Mouse (Mus musculus) gastrocnemius, postnatal 4 days (tissue): Measurements from ENCODE around the gene Mpdz. TPM values are rescaled to one million over a fixed set of nuclear protein-coding genes. Genes with fewer than 3 reads are reported as not detected.

Experiments
- DNase-seq, 2 experiments: peaks; one replicate each; pipeline ENCODE4 v3.0.0; 2021 to 2022; ENCODE audit warnings: low spot score in 2 of 2, mixed read lengths in 2 of 2
- long read RNA-seq, 2 experiments: library from polyadenylated mRNA; stranded (forward); transcript quantifications; one replicate each; pipeline ENCODE4 v2.0.0; 2021
- total RNA-seq, 2 experiments: library from RNA; stranded (reverse); gene quantifications; 2 replicates each; pipeline ENCODE4 v1.2.3; 2021

Gene Mpdz
- 10 to 100 TPM; 89.9 to 92.6 TPM for total RNA-seq
- long read RNA-seq, experiment 1, full-length matches to known transcripts = 1 of 31 reads
- long read RNA-seq, experiment 1, partial matches to known transcripts = 13 of 31 reads
- long read RNA-seq, experiment 1, other reads (novel, unspliced or antisense) = 17 of 31 reads
- long read RNA-seq, experiment 2, full-length matches to known transcripts = 7 of 45 reads
- long read RNA-seq, experiment 2, partial matches to known transcripts = 11 of 45 reads
- long read RNA-seq, experiment 2, other reads (novel, unspliced or antisense) = 27 of 45 reads

- peak; percentile 61 to 77 for DNase-seq
Measured at GRCm38 (mm10) chr4:81442078-81442981, at the start of gene Mpdz. TSS of gene Mpdz (minus strand) at chr4:81442815.

GRCm38 (mm10) chr4:81490556-81490955 lies 47.9 kb upstream of the Mpdz start:
- DNase-seq = no peak

- DNase-seq = peak in 1 of 2 experiments; percentile 17
Measured at GRCm38 (mm10) chr4:81484603-81485002, 42.0 kb upstream of the Mpdz start.

GRCm38 (mm10) chr4:81483887-81484602 lies 41.4 kb upstream of the Mpdz start:
- peak in 1 of 2 experiments; percentile 53 for DNase-seq

GRCm38 (mm10) chr4:81483159-81483558 lies 40.5 kb upstream of the Mpdz start:
- DNase-seq = peak; percentile 23 to 48

- DNase-seq = peak in 1 of 2 experiments; percentile 31
Measured at GRCm38 (mm10) chr4:81466821-81467220, 24.2 kb upstream of the Mpdz start.

GRCm38 (mm10) chr4:81465172-81465571 lies 22.6 kb upstream of the Mpdz start:
- DNase-seq = no peak

- DNase-seq = peak in 1 of 2 experiments; percentile 41
Measured at GRCm38 (mm10) chr4:81462253-81462652, 19.6 kb upstream of the Mpdz start.

GRCm38 (mm10) chr4:81458921-81459320 lies 16.3 kb upstream of the Mpdz start:
- DNase-seq = no peak

- no peak for DNase-seq
Measured at GRCm38 (mm10) chr4:81453806-81454205, 11.2 kb upstream of the Mpdz start.

GRCm38 (mm10) chr4:81452183-81452582 lies 9.6 kb upstream of the Mpdz start:
- no peak for DNase-seq

- DNase-seq = no peak
Measured at GRCm38 (mm10) chr4:81449413-81449812, 6.8 kb upstream of the Mpdz start.

- no peak for DNase-seq
Measured at GRCm38 (mm10) chr4:81443566-81443965, 951 bp upstream of the Mpdz start.

GRCm38 (mm10) chr4:81433961-81434360 lies 8.7 kb downstream of the Mpdz start:
- no peak for DNase-seq

GRCm38 (mm10) chr4:81430826-81431225 lies 11.8 kb downstream of the Mpdz start:
- no peak for DNase-seq

GRCm38 (mm10) chr4:81430105-81430504 lies 12.5 kb downstream of the Mpdz start:
- no peak for DNase-seq

- peak in 1 of 2 experiments; percentile 14 for DNase-seq
Measured at GRCm38 (mm10) chr4:81429670-81430069, 12.9 kb downstream of the Mpdz start.

GRCm38 (mm10) chr4:81423556-81423955 lies 19.1 kb downstream of the Mpdz start:
- no peak for DNase-seq

GRCm38 (mm10) chr4:81421621-81422020 lies 21.0 kb downstream of the Mpdz start:
- DNase-seq = no peak

- no peak for DNase-seq
Measured at GRCm38 (mm10) chr4:81415324-81416026, 27.1 kb downstream of the Mpdz start.
